Mouse (Mus musculus) kidney, adult 2 months (tissue): ENCODE results near the gene Mrps23.

Experiments used
- CTCF ChIP-seq: fragments of 200-500 bp; conservative IDR thresholded peaks from 2 replicates; pipeline ENCODE4 v1.5.1; 2011; ENCODE audit warnings: low read depth, mild to moderate bottlenecking, control low read depth, low read length, moderate library complexity, mixed read lengths; ENCODE audit not compliant: insufficient read depth, insufficient read length
- POLR2A ChIP-seq: fragments of 200-500 bp; IDR thresholded peaks from one replicate; pipeline ENCODE4 v1.6.1; 2011; ENCODE audit warnings: low read depth, low read length, control low read depth

GRCm38 (mm10) chr11:88241468-88242301 is 37.5 kb downstream of the Mrps23 start:
- TF ChIP-seq CTCF (no peak), POLR2A (no peak)
